In genomic region chr7:81599379-81600280, GRCm38 (mm10) we compare ENCODE assay signal across 14 mouse cellular contexts. TPM values are rescaled to one million over a fixed set of nuclear protein-coding genes. Genes with fewer than 3 reads are reported as not detected.
DNase-seq lines count a peak whose midpoint lies in the region; ATAC-seq and TF ChIP-seq lines count a peak whose summit lies in the region.
"Had no signal": no experiment of that assay in that cellular context is flagged by ENCODE, and none has a peak within 500 bp of the region (broad histone marks: within the 10 kb centered on the region; RNA-seq: fewer than 3 reads in every experiment).

No protein-coding gene starts in this region.

- no peak for TF ChIP-seq CTCF in layer of hippocampus, adult 2 months (conservative IDR thresholded peaks at IDR 0.05)
- TF ChIP-seq CTCF in ES-Bruce4 (IDR thresholded peaks at IDR 0.05; ENCODE audit: low read depth, low read length) = no peak
- TF ChIP-seq CTCF in left cerebral cortex, adult 2 months (IDR thresholded peaks at IDR 0.05) = no peak

- no peak overlapping the region for H3K9ac ChIP-seq in ES-Bruce4 (ENCODE audit: low read depth, poor library complexity, severe bottlenecking)
- H3K9ac ChIP-seq in hindbrain, embryonic 11.5 days (ENCODE audit: low read depth, low read length) = no peak overlapping the region
- H3K9ac ChIP-seq: hindbrain, embryonic 15.5 days; liver, embryonic 13.5 days; neural tube, embryonic 12.5 days had no signal

- WGBS in hindbrain, embryonic 11.5 days = 73% methylated on average over 8 of the region's 8 CpGs

- peak overlapping the region; percentile 68 for H3K27ac ChIP-seq in layer of hippocampus, adult 2 months
- H3K27ac ChIP-seq in ES-Bruce4 (ENCODE audit: insufficient read depth, low read length) = peak overlapping the region; percentile 83
- peak overlapping the region; percentile 66; the same call in 1 of the 2 replicates for H3K27ac ChIP-seq in left cerebral cortex, adult 2 months
- H3K27ac ChIP-seq in hindbrain, embryonic 11.5 days (ENCODE audit: low read depth, low read length) = no peak overlapping the region
- H3K27ac ChIP-seq: forebrain, embryonic 10.5 days; hindbrain, embryonic 15.5 days; liver, embryonic 13.5 days; neural tube, embryonic 12.5 days had no signal

- no peak overlapping the region for H3K4me2 ChIP-seq in hindbrain, embryonic 11.5 days (replicated peaks; ENCODE audit: low read depth, low read length)
- H3K4me2 ChIP-seq: hindbrain, embryonic 15.5 days; liver, embryonic 13.5 days; neural tube, embryonic 12.5 days had no signal

- no peaks in the 10 kb centered on the region for H3K27me3 ChIP-seq in ES-Bruce4 (ENCODE audit: control insufficient read depth, insufficient read depth, low read length, poor library complexity, severe bottlenecking)
- H3K27me3 ChIP-seq in hindbrain, embryonic 11.5 days (ENCODE audit: control insufficient read depth, insufficient read depth, low read length) = no peaks in the 10 kb centered on the region
- H3K27me3 ChIP-seq: hindbrain, embryonic 15.5 days; liver, embryonic 13.5 days; neural tube, embryonic 12.5 days had no signal

- H3K9me3 ChIP-seq in ES-Bruce4 (replicated peaks; ENCODE audit: control insufficient read depth, insufficient read depth, low read length, poor library complexity, severe bottlenecking) = no peaks in the 10 kb centered on the region
- no peaks in the 10 kb centered on the region for H3K9me3 ChIP-seq in hindbrain, embryonic 11.5 days (ENCODE audit: control insufficient read depth, low read length)
- H3K9me3 ChIP-seq: forebrain, embryonic 10.5 days; hindbrain, embryonic 15.5 days; liver, embryonic 13.5 days; neural tube, embryonic 12.5 days had no signal

- no peak for TF ChIP-seq POLR2A in ES-Bruce4 (IDR thresholded peaks at IDR 0.05; ENCODE audit: insufficient read depth, low read length)

- H3K36me3 ChIP-seq in ES-Bruce4 (ENCODE audit: control insufficient read depth, insufficient read depth, low read length, poor library complexity, severe bottlenecking) = peaks cover 13% of the 10 kb centered on the region
- 0 out of 2 replicates have a peak, but pooled peaks cover 1% of the 10 kb centered on the region for H3K36me3 ChIP-seq in hindbrain, embryonic 11.5 days (ENCODE audit: control insufficient read depth, insufficient read depth, low read length)

- DNase-seq in frontal cortex, postnatal 25 days (ENCODE audit: low spot score in 2 of 2) = no peak
- DNase-seq in layer of hippocampus, adult 2 months (ENCODE audit: low spot score in 2 of 2) = peak; percentile 26 to 29
- DNase-seq in layer of hippocampus, postnatal 10 days (ENCODE audit: low spot score in 2 of 2) = no peak
- DNase-seq in left cerebral cortex, adult 2 months (ENCODE audit: extremely low spot score in 1 of 2, low spot score in 2 of 2) = no peak
- DNase-seq in retina, embryonic 14.5 days (ENCODE audit: low spot score) = no peak
- DNase-seq in hindbrain, embryonic 11.5 days (ENCODE audit: low spot score) = no peak
- DNase-seq: kidney, postnatal 36 days; liver, embryonic 13.5 days; spleen, adult 18-20 months had no signal

- intact Hi-C loops in left cerebral cortex, adult 2 months (cut with DNase I) = loop anchor here (5.0 kb wide), 1 partner anchor 178 kb away; no protein-coding TSS in a partner anchor

- H3K4me3 ChIP-seq in layer of hippocampus, adult 2 months = no peak overlapping the region
- no peak overlapping the region for H3K4me3 ChIP-seq in ES-Bruce4 (ENCODE audit: low read depth, low read length)
- H3K4me3 ChIP-seq in left cerebral cortex, adult 2 months = no peak overlapping the region
- no peak overlapping the region for H3K4me3 ChIP-seq in hindbrain, embryonic 11.5 days (ENCODE audit: low read depth, low read length)
- H3K4me3 ChIP-seq: forebrain, embryonic 10.5 days; hindbrain, embryonic 15.5 days; liver, embryonic 13.5 days; neural tube, embryonic 12.5 days had no signal

- peak; percentile 82 for ATAC-seq in frontal cortex, adult (ENCODE audit: low TSS enrichment)
- ATAC-seq in hindbrain, embryonic 11.5 days (ENCODE audit: low FRiP score) = no peak

- TF ChIP-seq EP300 in ES-Bruce4 (IDR thresholded peaks at IDR 0.05; ENCODE audit: insufficient read depth, low read depth, low read length) = peak; percentile 74; the same call in 1 of the 2 replicates

- H3K4me1 ChIP-seq in ES-Bruce4 (ENCODE audit: control insufficient read depth, insufficient read depth, low read length) = peaks cover 4% of the 10 kb centered on the region
- no peaks in the 10 kb centered on the region for H3K4me1 ChIP-seq in hindbrain, embryonic 11.5 days (replicated peaks; ENCODE audit: control insufficient read depth, insufficient read depth, low read length)
- H3K4me1 ChIP-seq: neural tube, embryonic 12.5 days had no signal

RNA-seq across cellular contexts. Expression of gene Whamm, which starts 28.6 kb away (rescaled TPM):
- total RNA-seq in layer of hippocampus, adult 2 months (2021) = 10 to 100 TPM; 19.0 to 22.8 TPM
- total RNA-seq in layer of hippocampus, postnatal 10 days (2021) = 10 to 100 TPM; 15.3 to 19.9 TPM
- 11.1 and 12.0 TPM in 2 replicates for polyA plus RNA-seq in ES-Bruce4 (2011; ENCODE audit: insufficient read depth, insufficient read length, low read depth, missing spikeins)
- total RNA-seq in left cerebral cortex, adult 2 months (2021) = 10 to 100 TPM; 18.6 to 19.1 TPM
- polyA plus RNA-seq in hindbrain, embryonic 11.5 days (2014; fragmentation: Nextera tagmentation; extraction: Ambion mirVana) = 7.5 and 9.0 TPM in 2 replicates

RNA-seq across cellular contexts. Expression of gene Fsd2, which starts 32.9 kb away (rescaled TPM):
- total RNA-seq in layer of hippocampus, adult 2 months (2021) = under 1 TPM; 0.27 to 0.28 TPM
- total RNA-seq in layer of hippocampus, postnatal 10 days (2021) = under 1 TPM; 0.11 to 0.25 TPM
- not detected in 2 replicates for polyA plus RNA-seq in ES-Bruce4 (2011; ENCODE audit: insufficient read depth, insufficient read length, low read depth, missing spikeins)
- total RNA-seq in left cerebral cortex, adult 2 months (2021) = under 1 TPM; 0.25 to 0.26 TPM
- 0.29 and 0.52 TPM in 2 replicates for polyA plus RNA-seq in hindbrain, embryonic 11.5 days (2014; fragmentation: Nextera tagmentation; extraction: Ambion mirVana)

Comparison
In these comparisons a context has a peak if more than half of its experiments do, and no peak if none do; other contexts are left out.
1. DNase-seq: peak in layer of hippocampus, adult 2 months (2 of 2); none in frontal cortex, postnatal 25 days (0 of 2), layer of hippocampus, postnatal 10 days (0 of 2), left cerebral cortex, adult 2 months (0 of 2), retina, embryonic 14.5 days (single experiment) and hindbrain, embryonic 11.5 days (single experiment).